Mouse (Mus musculus) G1E (cell line): ENCODE measurements around the gene Hif3a.

Experiments used
- CTCF ChIP-seq: IDR thresholded peaks from 2 replicates; pipeline ENCODE4 v1.5.1; 2012; ENCODE audit warnings: low read depth, low read length, inconsistent platforms, mixed read lengths
- GATA1 ChIP-seq: IDR thresholded peaks from 2 replicates; pipeline ENCODE4 v1.6.1; 2012; ENCODE audit warnings: borderline replicate concordance, low read length, inconsistent platforms, mixed read lengths
- GATA2 ChIP-seq: IDR thresholded peaks from 2 replicates; pipeline ENCODE4 v1.6.1; 2012; ENCODE audit warnings: low read depth, low read length, inconsistent platforms, borderline replicate concordance
- TAL1 ChIP-seq: conservative IDR thresholded peaks from 2 replicates; pipeline ENCODE4 v1.6.1; 2012; ENCODE audit warnings: low read depth, low read length, inconsistent platforms, mixed read lengths

DNA sequence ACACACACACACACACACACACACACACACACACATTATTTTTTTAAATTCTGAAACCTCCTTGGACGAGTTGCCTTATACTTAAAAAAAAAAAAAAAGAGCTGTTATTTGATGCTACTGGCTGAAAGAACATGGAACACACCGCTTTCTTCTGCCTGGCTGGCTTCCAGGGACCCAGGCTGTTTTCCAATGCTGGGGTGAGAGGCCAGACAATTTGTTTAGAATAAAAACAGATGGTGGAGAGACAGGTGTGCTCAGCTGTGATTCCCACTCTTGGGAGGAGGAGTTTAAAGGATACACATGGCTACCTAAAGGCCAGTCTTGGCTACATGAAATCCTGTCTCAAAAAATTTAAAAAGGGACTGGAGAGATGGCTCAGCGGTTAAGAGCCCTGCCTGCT, 73.8 kb downstream of the Hif3a start:
- TF ChIP-seq CTCF (no peak), GATA1 (no peak), TAL1 (no peak), GATA2 (no peak)
